Mouse (Mus musculus) pancreas, adult 10 weeks (tissue): ENCODE results near the gene Cdk5rap1. TPM values are rescaled to one million over a fixed set of nuclear protein-coding genes. Genes with fewer than 3 reads are reported as not detected.

Experiments used
- polyA plus RNA-seq: library from polyadenylated mRNA; stranded (reverse); fragments of 350-450 nt; fragmentation: Illumina TruSeq; extraction: RNeasy Lipid Tissue Mini Kit (QIAGEN cat#74804); gene quantifications from one replicate; pipeline ENCODE4 v1.2.3, GENCODE M21; 2015; ENCODE audit warnings: low read depth, low replicate concordance; ENCODE audit not compliant: insufficient read depth

The Cdk5rap1 gene
- polyA plus RNA-seq = 3.8 TPM

GRCm38 (mm10) chr2:154372842-154373500 is at the start of gene Cdk5rap1:
Gene Cdk5rap1 (minus strand): TSS chr2:154373010.

GRCm38 (mm10) chr2:154407643-154408445 is 35.0 kb upstream of the Cdk5rap1 start, which contains the start of gene Snta1:
Gene Snta1 (minus strand): TSS chr2:154408099.

GRCm38 (mm10) chr2:154306927-154307326 is 65.9 kb downstream of the Cdk5rap1 start, which contains the start of gene Bpifb9b:
Gene Bpifb9b (plus strand): TSS chr2:154307227.

Other genes with a start within 250 kb of the Cdk5rap1 start
- not detected for gene Bpifa3, start 242.7 kb downstream of the Cdk5rap1 start, polyA plus RNA-seq
- 0.79 TPM for gene Bpifa1, start 230.1 kb downstream of the Cdk5rap1 start, polyA plus RNA-seq
- gene Bpifa5, start 210.4 kb downstream of the Cdk5rap1 start, polyA plus RNA-seq = not detected
- gene Bpifb1, start 182.2 kb downstream of the Cdk5rap1 start, polyA plus RNA-seq = not detected
- gene Bpifb5, start 149.3 kb downstream of the Cdk5rap1 start, polyA plus RNA-seq = not detected
- gene Bpifb9a, start 115.2 kb downstream of the Cdk5rap1 start, polyA plus RNA-seq = not detected
- gene Bpifb9b, start 65.8 kb downstream of the Cdk5rap1 start, polyA plus RNA-seq = not detected
- gene Snta1, start 35.1 kb upstream of the Cdk5rap1 start, polyA plus RNA-seq = 4.6 TPM
- gene Cbfa2t2, start 63.5 kb upstream of the Cdk5rap1 start, polyA plus RNA-seq = 2.5 TPM
- gene 1700003F12Rik, start 174.1 kb upstream of the Cdk5rap1 start, polyA plus RNA-seq = not detected
- not detected for gene Actl10, start 178.8 kb upstream of the Cdk5rap1 start, polyA plus RNA-seq
- gene Necab3, start 185.9 kb upstream of the Cdk5rap1 start, polyA plus RNA-seq = not detected
- gene E2f1, start 196.9 kb upstream of the Cdk5rap1 start, polyA plus RNA-seq = 1.2 TPM
- gene Pxmp4, start 230.7 kb upstream of the Cdk5rap1 start, polyA plus RNA-seq = 4.9 TPM
- gene Zfp341, start 240.3 kb upstream of the Cdk5rap1 start, polyA plus RNA-seq = 1.0 TPM
- not detected for gene 4930519P11Rik, start 240.4 kb upstream of the Cdk5rap1 start, polyA plus RNA-seq